Mouse (Mus musculus): ENCODE measurements at regions not wholly inside any gene's neighbourhood (a gene's known extent, or its start where the extent isn't known, plus 50 kb on each side); places are given as distances from the start of the nearest gene placed in this dataset.

- TF ChIP-seq E2F4 (IDR thresholded peaks at IDR 0.05; ENCODE audit: insufficient replicate concordance, low read depth, low read length) = no peak
- TF ChIP-seq KAT2A (IDR thresholded peaks at IDR 0.05; ENCODE audit: insufficient replicate concordance, low read length) = no peak
- no peak for TF ChIP-seq CTCF (conservative IDR thresholded peaks at IDR 0.05 in 1 of 2, IDR thresholded peaks at IDR 0.05 in 1 of 2; ENCODE audit: low read depth in 2 of 2, low read length in 2 of 2)
These were observed 77.0 kb upstream of the Pcdh8 start for GRCm38 (mm10) chr14:79848116-79848515.

Measured in CH12.LX (cell line).